Mouse (Mus musculus) cortical plate, adult 2 months (tissue): ENCODE data around the gene Spout1. TPM values are rescaled to one million over a fixed set of nuclear protein-coding genes. Genes with fewer than 3 reads are reported as not detected.

Experiments used
- H3K27ac ChIP-seq: fragments of 200-500 bp; 2 replicates; pipeline ENCODE4 v1.5.1; 2012; ENCODE audit warnings: low read length, control low read depth, inconsistent platforms; ENCODE audit not compliant: insufficient read depth
- H3K4me1 ChIP-seq: fragments of 200-500 bp; 2 replicates; pipeline ENCODE4 v1.6.1; 2011; ENCODE audit warnings: low read length; ENCODE audit not compliant: control insufficient read depth, insufficient read depth
- H3K4me3 ChIP-seq: fragments of 200-500 bp; 2 replicates; pipeline ENCODE4 v1.5.1; 2011; ENCODE audit warnings: mild to moderate bottlenecking, low read length, control low read depth; ENCODE audit not compliant: insufficient read depth
- CTCF ChIP-seq: fragments of 200-500 bp; IDR thresholded peaks from 2 replicates; pipeline ENCODE4 v1.5.1; 2011; ENCODE audit warnings: mild to moderate bottlenecking, control low read depth, low read length; ENCODE audit not compliant: insufficient read depth; ENCODE audit errors: extremely low read depth
- POLR2A ChIP-seq: fragments of 200-500 bp; IDR thresholded peaks from 2 replicates; pipeline ENCODE4 v1.6.1; 2011; ENCODE audit warnings: mild to moderate bottlenecking, low read length, control low read depth; ENCODE audit not compliant: insufficient read depth; ENCODE audit errors: extremely low read depth
- polyA plus RNA-seq: library from polyadenylated mRNA; depleted of rRNA; stranded (reverse); fragments of >200 nt; gene quantifications from 2 replicates; pipeline ENCODE4 v1.2.3, GENCODE M21; 2012; rRNA removed

Gene Spout1
- polyA plus RNA-seq, 1 experiment = 49.2 TPM

DNA sequence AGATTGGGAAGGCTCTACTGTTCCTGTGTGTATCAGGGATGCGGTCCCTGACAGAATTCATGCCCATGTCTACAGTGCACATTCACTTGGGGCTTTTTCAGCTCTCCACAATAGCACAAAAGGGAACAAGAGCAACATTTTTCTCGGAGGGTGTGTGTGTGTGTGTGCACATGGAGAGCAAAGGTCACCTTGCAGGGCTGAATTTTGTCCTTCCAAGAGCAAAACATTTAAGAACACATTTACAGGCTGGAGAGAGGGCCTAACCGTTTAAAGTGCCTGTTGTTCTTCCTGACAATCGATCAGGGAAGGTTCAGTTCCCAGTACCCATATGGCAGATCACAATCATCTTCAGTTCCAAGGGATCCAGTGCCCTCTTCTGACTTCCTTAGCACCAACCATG is 48.1 kb downstream of the Spout1 start:
- no peak overlapping the region for H3K27ac ChIP-seq
- H3K4me3 ChIP-seq = no peak overlapping the region
- peaks cover 4% of the 10 kb centered on the region; the same call in 1 of the 2 replicates for H3K4me1 ChIP-seq
- no peak for TF ChIP-seq CTCF
- TF ChIP-seq POLR2A = no peak

DNA sequence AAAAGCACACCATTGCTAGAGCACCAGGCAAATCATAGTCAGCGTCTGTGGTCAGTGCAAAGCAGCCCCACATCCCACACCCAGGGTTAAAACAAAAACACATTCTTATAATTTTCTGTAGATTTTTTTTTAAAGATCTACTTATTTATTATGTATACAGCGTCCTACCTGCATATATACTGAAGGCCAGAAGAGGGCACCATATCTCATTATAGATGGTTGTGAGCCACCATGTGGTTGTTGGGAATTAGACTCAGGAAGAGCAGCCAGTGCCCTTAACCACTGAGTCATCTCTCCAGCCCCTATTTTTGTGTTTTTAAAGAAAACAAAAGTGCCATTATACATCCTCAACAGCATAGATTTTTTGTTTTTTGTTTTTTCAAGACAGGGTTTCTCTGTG is 49.5 kb downstream of the Spout1 start:
- Histone ChIP-seq H3K27ac (no peak overlapping the region), H3K4me3 (no peak overlapping the region), H3K4me1 (peaks cover 2% of the 10 kb centered on the region; the same call in 1 of the 2 replicates)
- TF ChIP-seq POLR2A (no peak), CTCF (peak; percentile 41; the same call in 1 of the 2 replicates)

DNA sequence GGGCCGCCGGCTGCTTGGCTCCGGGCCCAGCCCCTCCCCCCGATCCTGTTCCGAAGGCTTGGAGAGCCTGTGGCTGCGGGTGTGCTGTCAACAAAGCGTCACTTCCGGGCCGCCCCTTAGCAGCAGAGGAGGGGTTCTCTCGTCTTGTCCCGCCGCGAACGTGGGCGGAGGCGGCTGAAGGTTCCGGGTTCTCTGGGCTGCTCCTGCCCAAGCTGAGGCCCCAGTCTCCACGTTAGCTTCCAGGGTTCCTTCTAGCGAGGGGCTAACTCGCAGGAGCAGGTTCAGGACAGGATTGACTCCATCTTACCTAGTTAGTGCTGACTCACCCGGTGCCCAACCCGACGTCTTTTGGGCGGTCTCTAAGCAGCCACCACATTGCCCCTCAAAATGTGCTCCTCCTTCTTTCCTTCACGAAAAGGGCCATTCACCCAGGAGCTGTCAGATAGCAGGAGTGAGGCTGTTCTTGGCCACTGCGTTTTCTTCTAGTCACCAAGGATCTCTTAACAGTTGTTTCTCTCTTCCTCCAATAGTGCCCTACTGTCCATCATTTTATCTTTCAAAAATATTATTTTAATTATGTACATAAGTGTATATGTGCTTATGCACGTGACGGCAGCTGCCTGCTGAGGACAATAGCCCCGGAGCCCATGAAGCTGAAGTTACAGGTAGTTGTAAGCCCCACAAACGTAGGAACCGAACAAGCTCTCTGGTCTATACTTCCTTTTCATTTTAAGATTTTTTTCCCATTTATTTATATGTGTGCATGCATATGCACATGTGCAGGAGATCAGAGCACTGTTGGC is 53.6 kb downstream of the Spout1 start, which contains the start of gene Zer1:
Gene Zer1, minus strand, starts transcription at position 114 of the 803 bp plus-strand sequence.
- Histone ChIP-seq H3K4me1 (peaks cover 11% of the 10 kb centered on the region), H3K4me3 (peak within 1 kb of the TSS; percentile 80), H3K27ac (peak within 1 kb of the TSS; percentile 95)
- peak; percentile 90; the same call in 1 of the 2 replicates for TF ChIP-seq POLR2A
- TF ChIP-seq CTCF = no peak

DNA sequence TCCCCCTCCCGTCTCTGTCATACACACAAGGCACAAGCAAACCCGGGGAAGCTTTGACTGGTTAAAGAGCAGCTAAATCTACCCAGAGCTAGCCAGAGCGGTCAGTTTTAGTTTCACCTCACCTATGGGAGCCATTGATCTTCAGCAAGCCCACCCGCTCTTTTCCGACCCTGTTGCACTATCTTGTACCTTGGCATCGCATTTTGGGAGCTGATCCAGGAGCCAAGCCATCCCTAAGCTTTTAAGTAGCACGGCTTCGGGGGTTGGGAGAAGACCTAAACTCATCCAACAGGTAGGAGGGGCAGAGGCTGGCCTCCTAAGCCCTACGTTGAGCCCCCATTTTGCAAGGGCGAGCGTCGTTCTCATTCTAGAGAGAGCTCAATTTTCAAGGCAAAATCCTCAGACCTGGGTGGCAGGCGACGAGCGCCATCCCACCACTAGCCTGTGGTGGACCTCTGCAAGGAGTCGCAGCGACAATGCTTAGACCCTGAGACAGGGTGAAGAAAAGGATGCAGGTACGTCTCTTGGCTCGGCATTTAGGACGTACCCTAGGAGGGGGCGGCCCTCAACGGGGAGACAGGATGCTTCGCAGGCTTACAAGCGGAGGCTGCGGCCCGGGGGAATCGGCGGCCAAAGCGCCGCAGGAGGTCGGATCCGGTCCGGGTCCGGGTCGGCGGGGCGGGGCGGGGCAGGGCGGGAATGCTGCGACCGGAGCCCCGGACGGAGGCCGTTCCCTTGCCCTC is 54.4 kb downstream of the Spout1 start:
- H3K4me3 ChIP-seq = peak overlapping the region; percentile 80
- TF ChIP-seq POLR2A (no peak; the same call in 1 of the 2 replicates), CTCF (no peak)
- H3K4me1 ChIP-seq = peaks cover 14% of the 10 kb centered on the region
- peak overlapping the region; percentile 95 for H3K27ac ChIP-seq

Other genes starting within 250 kb of the Spout1 start
- gene Gle1, start 243.0 kb downstream of the Spout1 start, polyA plus RNA-seq = 49.4 and 53.1 TPM in 2 replicates
- 772 and 816 TPM in 2 replicates for gene Sptan1, start 212.9 kb downstream of the Spout1 start, polyA plus RNA-seq
- gene Wdr34, start 129.6 kb downstream of the Spout1 start, polyA plus RNA-seq = 50.8 and 51.9 TPM in 2 replicates
- 153 and 167 TPM in 2 replicates for gene Set, start 121.1 kb downstream of the Spout1 start, polyA plus RNA-seq
- gene Pkn3, start 100.8 kb downstream of the Spout1 start, polyA plus RNA-seq = 2.2 and 2.4 TPM in 2 replicates
- 18.9 and 19.5 TPM in 2 replicates for gene Zdhhc12, start 84.8 kb downstream of the Spout1 start, polyA plus RNA-seq
- gene Zer1, start 53.9 kb downstream of the Spout1 start, polyA plus RNA-seq = 155 and 173 TPM in 2 replicates
- gene Tbc1d13, start 44.7 kb downstream of the Spout1 start, polyA plus RNA-seq = 43.4 and 43.8 TPM in 2 replicates
- gene Endog, start 7.0 kb downstream of the Spout1 start, polyA plus RNA-seq = 32.9 and 33.4 TPM in 2 replicates
- 21.5 and 22.4 TPM in 2 replicates for gene Kyat1, start 27.4 kb upstream of the Spout1 start, polyA plus RNA-seq
- 32.4 and 35.3 TPM in 2 replicates for gene Lrrc8a, start 59.3 kb upstream of the Spout1 start, polyA plus RNA-seq
- 17.7 and 18.5 TPM in 2 replicates for gene Gm28035, start 62.1 kb upstream of the Spout1 start, polyA plus RNA-seq
- 32.2 and 34.1 TPM in 2 replicates for gene Phyhd1, start 87.7 kb upstream of the Spout1 start, polyA plus RNA-seq
- gene Gm28038, start 102.6 kb upstream of the Spout1 start, polyA plus RNA-seq = not detected in 2 replicates
- gene Dolk, start 107.9 kb upstream of the Spout1 start, polyA plus RNA-seq = 16.7 and 16.9 TPM in 2 replicates
- gene Nup188, start 107.9 kb upstream of the Spout1 start, polyA plus RNA-seq = 15.7 and 16.5 TPM in 2 replicates
- gene Sh3glb2, start 180.9 kb upstream of the Spout1 start, polyA plus RNA-seq = 520 and 530 TPM in 2 replicates
- gene Miga2, start 185.8 kb upstream of the Spout1 start, polyA plus RNA-seq = 85.6 and 97.0 TPM in 2 replicates
- 32.0 and 35.5 TPM in 2 replicates for gene Dolpp1, start 213.8 kb upstream of the Spout1 start, polyA plus RNA-seq
- gene Crat, start 237.4 kb upstream of the Spout1 start, polyA plus RNA-seq = 44.7 and 50.9 TPM in 2 replicates
- 167 and 176 TPM in 2 replicates for gene Ptpa, start 237.6 kb upstream of the Spout1 start, polyA plus RNA-seq